Mouse (Mus musculus) midbrain, postnatal 0 days (tissue): ENCODE data around the gene Gm4450. TPM values are rescaled to one million over a fixed set of nuclear protein-coding genes. Genes with fewer than 3 reads are reported as not detected.
"Not testable (repeated sequence)": the region's sequence is repeated elsewhere in the genome, so short reads cannot be mapped to it uniquely, and the experiment has no call there.

Experiments used
- ATAC-seq: fragments of 200-750 bp; cut with Nextera tagmentation; 2 replicates; pipeline ENCODE4 v1.8.0; 2017; ENCODE audit warnings: moderate number of reproducible peaks, mild to moderate bottlenecking, moderate TSS enrichment, moderate library complexity; ENCODE audit not compliant: low FRiP score
- DNase-seq: peaks from one replicate; pipeline ENCODE4 v3.0.0-alpha.2; 2015; ENCODE audit warnings: low spot score
- H3K27ac ChIP-seq: fragments of 300-500 bp; sonication (generic); 2 replicates; pipeline ENCODE4 v1.5.1; 2014; ENCODE audit warnings: low read depth, mild to moderate bottlenecking, low read length, mixed read lengths
- H3K27me3 ChIP-seq: fragments of 300-500 bp; sonication (generic); 2 replicates; pipeline ENCODE4 v1.6.1; 2014; ENCODE audit warnings: low read length, control low read depth, mixed read lengths; ENCODE audit not compliant: insufficient read depth
- H3K36me3 ChIP-seq: fragments of 300-500 bp; sonication (generic); 2 replicates; pipeline ENCODE4 v1.6.1; 2014; ENCODE audit warnings: low read length, control low read depth, mixed read lengths; ENCODE audit not compliant: insufficient read depth
- H3K4me1 ChIP-seq: fragments of 300-500 bp; sonication (generic); 2 replicates; pipeline ENCODE4 v1.6.1; 2014; ENCODE audit warnings: mild to moderate bottlenecking, control low read depth, antibody characterized with exemption, low read length, mixed read lengths; ENCODE audit not compliant: insufficient read depth
- H3K4me2 ChIP-seq: fragments of 300-500 bp; sonication (generic); 2 replicates; pipeline ENCODE4 v1.6.1; 2014; ENCODE audit warnings: low read depth, mild to moderate bottlenecking, low read length, mixed read lengths; ENCODE audit not compliant: poor library complexity, severe bottlenecking
- H3K4me3 ChIP-seq: fragments of 300-500 bp; sonication (generic); 2 replicates; pipeline ENCODE4 v1.5.1; 2014; ENCODE audit warnings: low read depth, mild to moderate bottlenecking, low read length, moderate library complexity
- H3K9ac ChIP-seq: fragments of 300-500 bp; sonication (generic); replicated peaks from 2 replicates; pipeline ENCODE4 v1.6.1; 2014; ENCODE audit warnings: mild to moderate bottlenecking, low read length, moderate library complexity, mixed read lengths; ENCODE audit not compliant: poor library complexity, severe bottlenecking
- H3K9me3 ChIP-seq: fragments of 300-500 bp; sonication (generic); 2 replicates; pipeline ENCODE4 v1.6.1; 2016; ENCODE audit warnings: low read length, control low read depth
- WGBS: fragments of 180-500 bp; shearing (Covaris S2); extraction: QIAGEN DNeasy Blood & Tissue Kit; methylation state at CpG from one replicate; pipeline ENCODE4 v1.1.7; 2014; 5-methylcytosine and 5-hydroxymethylcytosine counted together
- polyA plus RNA-seq: library from polyadenylated mRNA; unstranded; fragments of >200 nt; fragmentation: Nextera tagmentation; extraction: Ambion mirVana; gene quantifications from 2 replicates; pipeline ENCODE4 v1.2.1, GENCODE M21; 2015
- total RNA-seq: library from RNA; depleted of rRNA; stranded (reverse); fragments of >200 nt; gene quantifications from 2 replicates; pipeline ENCODE4 v1.2.3, GENCODE M21; 2014; rRNA removed

Gene Gm4450
- total RNA-seq (not detected in 2 replicates), polyA plus RNA-seq (not detected in 2 replicates)

- H3K4me1 ChIP-seq, H3K4me3 ChIP-seq, H3K4me2 ChIP-seq, H3K27ac ChIP-seq, H3K36me3 ChIP-seq, DNase-seq, H3K9ac ChIP-seq, ATAC-seq, H3K27me3 ChIP-seq, H3K9me3 ChIP-seq: not testable (repeated sequence)
- WGBS = no CpG with 5 or more reads among the region's 1 CpGs
Measured at GRCm38 (mm10) chr3:98457026-98457425, at the start of gene Gm4450. TSS of gene Gm4450 (minus strand) at chr3:98457126.

- H3K36me3 ChIP-seq, H3K4me1 ChIP-seq, H3K27me3 ChIP-seq, H3K4me3 ChIP-seq, DNase-seq, H3K27ac ChIP-seq, H3K9ac ChIP-seq, H3K9me3 ChIP-seq, ATAC-seq, H3K4me2 ChIP-seq: not testable (repeated sequence)
Measured at GRCm38 (mm10) chr3:98497401-98497800, 40.5 kb upstream of the Gm4450 start.

GRCm38 (mm10) chr3:98496762-98497161 is 39.8 kb upstream of the Gm4450 start:
- no CpG with 5 or more reads among the region's 2 CpGs for WGBS
- H3K27me3 ChIP-seq, H3K9me3 ChIP-seq, H3K4me2 ChIP-seq, DNase-seq, ATAC-seq, H3K27ac ChIP-seq, H3K4me1 ChIP-seq, H3K4me3 ChIP-seq, H3K36me3 ChIP-seq, H3K9ac ChIP-seq: not testable (repeated sequence)

- H3K27ac ChIP-seq, ATAC-seq, H3K4me2 ChIP-seq, H3K27me3 ChIP-seq, H3K36me3 ChIP-seq, H3K9ac ChIP-seq, H3K4me1 ChIP-seq, H3K4me3 ChIP-seq, DNase-seq, H3K9me3 ChIP-seq: not testable (repeated sequence)
Measured at GRCm38 (mm10) chr3:98495055-98495454, 38.1 kb upstream of the Gm4450 start.

GRCm38 (mm10) chr3:98494184-98494583 is 37.3 kb upstream of the Gm4450 start:
- not testable (repeated sequence) for ATAC-seq

GRCm38 (mm10) chr3:98471499-98471898 is 14.6 kb upstream of the Gm4450 start:
- H3K27me3 ChIP-seq, H3K4me2 ChIP-seq, H3K9me3 ChIP-seq, H3K4me1 ChIP-seq, ATAC-seq, H3K9ac ChIP-seq, H3K4me3 ChIP-seq, H3K36me3 ChIP-seq, H3K27ac ChIP-seq, DNase-seq: not testable (repeated sequence)

More at GRCm38 (mm10) chr3:98494184-98494583, 37.3 kb upstream of the Gm4450 start:
- not testable (repeated sequence) for H3K36me3 ChIP-seq, H3K27ac ChIP-seq, H3K4me3 ChIP-seq, H3K27me3 ChIP-seq, H3K9me3 ChIP-seq, H3K4me1 ChIP-seq, H3K9ac ChIP-seq, H3K4me2 ChIP-seq, DNase-seq

GRCm38 (mm10) chr3:98471057-98471456 is 14.1 kb upstream of the Gm4450 start:
- not testable (repeated sequence) for H3K9ac ChIP-seq, H3K9me3 ChIP-seq
- WGBS = no CpG with 5 or more reads among the region's 1 CpGs

GRCm38 (mm10) chr3:98469323-98469722 is 12.4 kb upstream of the Gm4450 start:
- H3K9ac ChIP-seq, H3K27ac ChIP-seq, H3K36me3 ChIP-seq, ATAC-seq, H3K4me3 ChIP-seq, H3K4me1 ChIP-seq, H3K4me2 ChIP-seq, H3K9me3 ChIP-seq, DNase-seq, H3K27me3 ChIP-seq: not testable (repeated sequence)
- 25% methylated on average over 1 of the region's 2 CpGs for WGBS

More at GRCm38 (mm10) chr3:98471057-98471456, 14.1 kb upstream of the Gm4450 start:
- ATAC-seq, H3K36me3 ChIP-seq, H3K27me3 ChIP-seq, H3K4me1 ChIP-seq, H3K4me2 ChIP-seq, H3K4me3 ChIP-seq, DNase-seq, H3K27ac ChIP-seq: not testable (repeated sequence)

- not testable (repeated sequence) for H3K27me3 ChIP-seq, H3K4me2 ChIP-seq, DNase-seq, H3K4me3 ChIP-seq, H3K27ac ChIP-seq, H3K36me3 ChIP-seq, H3K4me1 ChIP-seq, H3K9ac ChIP-seq, ATAC-seq, H3K9me3 ChIP-seq
- WGBS = 67% methylated on average over 5 of the region's 5 CpGs
Measured at GRCm38 (mm10) chr3:98453786-98454185, 3.1 kb downstream of the Gm4450 start.
